Mouse (Mus musculus) kidney, adult 2 months (tissue): Measurements from ENCODE around the gene Osbpl3. TPM values are rescaled to one million over a fixed set of nuclear protein-coding genes. Genes with fewer than 3 reads are reported as not detected.
A peak's percentile ranks its signal among the peaks of the same experiment; 100 is the strongest.

Experiments
- DNase-seq: peaks from one replicate; pipeline ENCODE4 v3.0.0; 2021
- H3K27ac ChIP-seq: fragments of 200-500 bp; 2 replicates; pipeline ENCODE4 v1.5.1; 2012; ENCODE audit warnings: low read depth, low read length, control low read depth, inconsistent platforms; ENCODE audit not compliant: insufficient read depth
- H3K27me3 ChIP-seq: fragments of 200-500 bp; replicated peaks from 2 replicates; pipeline ENCODE4 v1.6.1; 2012; ENCODE audit warnings: mild to moderate bottlenecking, moderate library complexity, low read length, inconsistent platforms; ENCODE audit not compliant: control insufficient read depth, insufficient read depth
- H3K36me3 ChIP-seq: fragments of 200-500 bp; 2 replicates; pipeline ENCODE4 v1.6.1; 2012; ENCODE audit warnings: mild to moderate bottlenecking, moderate library complexity, low read length, inconsistent platforms; ENCODE audit not compliant: control insufficient read depth, insufficient read depth
- H3K4me1 ChIP-seq: fragments of 200-500 bp; 2 replicates; pipeline ENCODE4 v1.6.1; 2011; ENCODE audit warnings: low read length; ENCODE audit not compliant: control insufficient read depth, insufficient read depth
- H3K4me3 ChIP-seq: fragments of 200-500 bp; 2 replicates; pipeline ENCODE4 v1.5.1; 2011; ENCODE audit warnings: mild to moderate bottlenecking, low read depth, low read length, control low read depth; ENCODE audit not compliant: insufficient read depth
- CTCF ChIP-seq: fragments of 200-500 bp; conservative IDR thresholded peaks from 2 replicates; pipeline ENCODE4 v1.5.1; 2011; ENCODE audit warnings: low read depth, mild to moderate bottlenecking, control low read depth, low read length, moderate library complexity, mixed read lengths; ENCODE audit not compliant: insufficient read depth, insufficient read length
- POLR2A ChIP-seq: fragments of 200-500 bp; IDR thresholded peaks from one replicate; pipeline ENCODE4 v1.6.1; 2011; ENCODE audit warnings: low read depth, low read length, control low read depth
- WGBS: fragments of 180-500 bp; shearing (Covaris S2); methylation state at CpG from one replicate; pipeline ENCODE4 v1.1.7; 2018; 5-methylcytosine and 5-hydroxymethylcytosine counted together
- polyA plus RNA-seq: library from polyadenylated mRNA; depleted of rRNA; stranded (reverse); fragments of >200 nt; gene quantifications from 2 replicates; pipeline ENCODE4 v1.2.3, GENCODE M21; 2012

Osbpl3 gene
- polyA plus RNA-seq, 1 experiment = 33.0 TPM

GRCm38 (mm10) chr6:50489380-50489779 lies 33.4 kb upstream of the Osbpl3 start:
- H3K4me1 ChIP-seq = no peaks in the 10 kb centered on the region
- 70% methylated on average over 9 of the region's 9 CpGs for WGBS

DNA sequence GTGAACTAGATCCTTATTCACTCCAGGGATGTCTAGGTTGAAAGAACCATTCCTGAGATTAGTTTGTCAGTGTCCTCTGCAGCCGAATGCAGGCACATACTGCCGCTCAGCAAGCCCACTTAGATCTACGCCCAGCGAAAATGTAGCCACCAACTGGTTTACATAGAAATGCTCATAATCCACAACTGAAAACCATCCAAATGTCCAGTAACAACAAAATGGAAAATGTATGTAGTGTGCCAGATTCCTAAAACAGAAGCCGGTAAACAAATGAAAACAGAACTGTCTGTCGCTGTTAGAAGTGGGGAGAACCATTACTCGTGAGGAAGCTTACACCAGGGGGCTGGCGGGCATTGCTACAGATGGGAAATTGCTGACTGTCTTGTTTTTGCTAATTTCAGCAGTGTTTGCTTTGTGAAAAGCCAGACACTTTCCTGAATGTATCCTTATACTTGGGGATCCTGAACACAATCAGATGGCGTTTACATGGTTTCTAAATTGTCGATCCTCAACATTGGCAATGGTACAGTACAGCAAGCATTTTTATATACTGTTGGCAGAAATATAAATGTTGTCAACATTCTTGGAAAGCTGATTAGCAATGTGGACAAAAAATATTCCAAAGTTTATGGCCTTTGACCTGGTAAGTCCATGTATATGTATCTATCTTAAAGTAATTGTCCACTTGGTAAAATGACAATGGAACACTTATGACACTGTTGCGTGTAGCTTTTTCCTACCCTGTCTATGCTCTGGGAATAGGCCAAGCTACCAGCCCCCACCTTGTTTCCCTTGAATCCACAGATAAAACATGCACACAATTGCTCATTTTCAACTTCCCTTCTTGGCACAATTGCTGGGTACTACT lies 30.3 kb upstream of the Osbpl3 start:
- no peak for TF ChIP-seq CTCF
- no peak for TF ChIP-seq POLR2A
- DNase-seq = no peak
- Histone ChIP-seq H3K27me3 (no peaks in the 10 kb centered on the region), H3K36me3 (no peaks in the 10 kb centered on the region), H3K27ac (no peak overlapping the region), H3K4me3 (no peak overlapping the region), H3K4me1 (no peaks in the 10 kb centered on the region)
- WGBS = 92% methylated on average over 11 of the region's 11 CpGs

More at GRCm38 (mm10) chr6:50489380-50489779, 33.4 kb upstream of the Osbpl3 start:
- TF ChIP-seq POLR2A = no peak
- TF ChIP-seq CTCF = no peak
- no peaks in the 10 kb centered on the region for H3K36me3 ChIP-seq
- no peak overlapping the region for H3K4me3 ChIP-seq
- no peaks in the 10 kb centered on the region for H3K27me3 ChIP-seq
- H3K27ac ChIP-seq = no peak overlapping the region
- DNase-seq = no peak

DNA sequence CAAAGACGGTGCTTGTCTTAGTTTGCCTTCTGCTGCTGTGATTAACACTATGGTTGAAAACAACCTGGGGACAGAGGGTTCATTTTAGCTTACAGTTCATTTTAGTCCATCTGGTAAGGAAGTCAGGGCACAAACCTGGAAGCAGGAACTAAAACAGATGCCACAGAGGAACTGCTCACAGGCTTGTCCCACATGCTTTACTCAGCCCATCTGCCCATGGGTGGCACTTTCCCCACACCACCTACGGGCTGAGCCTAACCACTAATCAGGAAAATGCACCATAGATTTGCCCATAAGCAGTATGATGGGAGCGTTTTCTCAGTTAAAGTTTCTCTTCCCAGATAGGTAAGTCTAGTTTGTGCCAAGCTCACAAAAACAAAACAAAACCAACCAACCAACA lies 27.4 kb upstream of the Osbpl3 start:
- WGBS = 92% methylated on average over 3 of the region's 3 CpGs

DNA sequence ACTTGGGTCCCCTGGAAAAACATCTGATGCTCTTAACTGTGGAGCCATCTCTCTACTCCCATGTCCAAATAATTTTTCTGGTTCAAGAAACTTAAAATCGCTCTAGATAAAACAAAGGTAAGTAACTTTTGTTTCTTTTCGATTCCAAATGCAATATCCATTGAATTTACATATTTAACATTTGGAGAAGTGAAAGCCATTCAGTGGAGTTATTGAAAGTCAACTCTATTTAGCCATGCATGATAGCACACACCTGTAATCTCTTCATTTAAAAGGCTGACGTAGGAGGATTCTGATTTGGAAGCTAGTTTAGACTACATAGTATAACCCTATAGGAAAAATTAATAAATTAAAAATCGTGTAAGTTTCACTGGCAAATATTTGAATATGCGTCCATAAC lies 25.5 kb upstream of the Osbpl3 start:
- no peaks in the 10 kb centered on the region for H3K36me3 ChIP-seq
- H3K27me3 ChIP-seq = no peaks in the 10 kb centered on the region
- no peak overlapping the region for H3K4me3 ChIP-seq
- H3K4me1 ChIP-seq = no peaks in the 10 kb centered on the region
- H3K27ac ChIP-seq = no peak overlapping the region
- TF ChIP-seq POLR2A (no peak), CTCF (no peak)
- 84% methylated on average over 5 of the region's 5 CpGs for WGBS
- DNase-seq = no peak

More for the DNA sequence above, 27.4 kb upstream of the Osbpl3 start:
- Histone ChIP-seq H3K4me1 (no peaks in the 10 kb centered on the region), H3K4me3 (no peak overlapping the region), H3K36me3 (no peaks in the 10 kb centered on the region), H3K27me3 (no peaks in the 10 kb centered on the region), H3K27ac (no peak overlapping the region)
- DNase-seq = no peak
- TF ChIP-seq CTCF = no peak
- TF ChIP-seq POLR2A = no peak

- Histone ChIP-seq H3K36me3 (no peaks in the 10 kb centered on the region), H3K4me3 (no peak overlapping the region), H3K27me3 (no peaks in the 10 kb centered on the region), H3K4me1 (peaks cover 3% of the 10 kb centered on the region; the same call in 1 of the 2 replicates), H3K27ac (no peak overlapping the region)
- TF ChIP-seq CTCF (no peak), POLR2A (no peak)
- 84% methylated on average over 3 of the region's 3 CpGs for WGBS
- DNase-seq = no peak
Measured at GRCm38 (mm10) chr6:50466451-50466850, 10.4 kb upstream of the Osbpl3 start.

GRCm38 (mm10) chr6:50464690-50465485 lies 8.9 kb upstream of the Osbpl3 start:
- peak; percentile 83 for DNase-seq
- peaks cover 11% of the 10 kb centered on the region; the same call in 1 of the 2 replicates for H3K4me1 ChIP-seq
- no peaks in the 10 kb centered on the region for H3K36me3 ChIP-seq
- no peaks in the 10 kb centered on the region for H3K27me3 ChIP-seq
- no peak overlapping the region for H3K27ac ChIP-seq
- TF ChIP-seq POLR2A (no peak), CTCF (no peak)
- H3K4me3 ChIP-seq = no peak overlapping the region
- 65% methylated on average over 9 of the region's 9 CpGs for WGBS

GRCm38 (mm10) chr6:50462026-50462425 lies 6.0 kb upstream of the Osbpl3 start:
- no peak for DNase-seq
- no peak overlapping the region for H3K27ac ChIP-seq
- TF ChIP-seq POLR2A = no peak
- TF ChIP-seq CTCF = no peak
- no peaks in the 10 kb centered on the region for H3K27me3 ChIP-seq
- no peaks in the 10 kb centered on the region for H3K36me3 ChIP-seq
- 63% methylated on average over 4 of the region's 4 CpGs for WGBS
- H3K4me1 ChIP-seq = peaks cover 15% of the 10 kb centered on the region; the same call in 1 of the 2 replicates
- H3K4me3 ChIP-seq = no peak overlapping the region
